Mouse (Mus musculus) ES-E14 (cell line): ENCODE data around the gene Ptpdc1.

Source experiments
- CHD2 ChIP-seq: IDR thresholded peaks from 2 replicates; pipeline ENCODE4 v1.6.1; 2014; ENCODE audit warnings: mild to moderate bottlenecking, low read depth, low read length, inconsistent platforms
- HCFC1 ChIP-seq: IDR thresholded peaks from 2 replicates; pipeline ENCODE4 v1.6.1; 2012; ENCODE audit warnings: low read length, inconsistent platforms, borderline replicate concordance; ENCODE audit not compliant: insufficient read depth
- ZC3H11A ChIP-seq: IDR thresholded peaks from 2 replicates; pipeline ENCODE4 v1.6.1; 2012; ENCODE audit warnings: low read depth, mild to moderate bottlenecking, inconsistent platforms, low read length, borderline replicate concordance
- ZNF384 ChIP-seq: IDR thresholded peaks from 2 replicates; pipeline ENCODE4 v1.6.1; 2012; ENCODE audit warnings: low read depth, low read length, inconsistent platforms

GRCm38 (mm10) chr13:48660741-48661140 is 35.3 kb upstream of the Ptpdc1 start:
- TF ChIP-seq HCFC1 (no peak), CHD2 (no peak), ZNF384 (no peak), ZC3H11A (no peak)
